Mouse (Mus musculus) embryonic fibroblast, embryonic 13.5 days (primary cell): Measurements from ENCODE around the gene Camkk1.

Experiments used
- CTCF ChIP-seq: IDR thresholded peaks from 2 replicates; pipeline ENCODE4 v1.5.1; 2011; ENCODE audit warnings: mild to moderate bottlenecking, control low read depth, low read length, moderate library complexity, borderline replicate concordance; ENCODE audit not compliant: insufficient read depth
- POLR2A ChIP-seq: IDR thresholded peaks from 2 replicates; pipeline ENCODE4 v1.6.1; 2011; ENCODE audit warnings: low read depth, mild to moderate bottlenecking, control low read depth, low read length, moderate library complexity

DNA sequence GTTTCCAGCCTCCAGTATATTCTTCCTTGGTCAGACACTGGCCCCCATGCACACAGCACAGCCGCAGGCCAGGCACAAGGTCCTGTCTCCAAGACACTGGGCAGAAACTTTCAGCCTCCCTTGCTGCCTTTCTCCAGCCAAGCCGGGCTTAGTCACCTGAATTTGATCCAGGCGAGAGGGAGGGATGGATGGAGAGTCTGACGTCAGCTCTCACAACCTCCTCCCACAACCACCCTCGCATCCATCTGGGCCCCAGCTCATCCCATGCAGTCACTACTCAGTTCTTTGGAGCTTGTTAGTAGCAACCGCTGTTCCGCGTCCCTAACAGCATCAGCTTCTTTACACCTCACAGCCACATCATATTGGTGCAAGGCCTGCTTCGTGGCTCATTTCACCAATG, 4.3 kb downstream of the Camkk1 start:
- peak; percentile 54; the same call in 1 of the 2 replicates for TF ChIP-seq POLR2A
- no peak for TF ChIP-seq CTCF
